Mouse (Mus musculus) lung, embryonic 16.5 days (tissue): ENCODE data around the gene AU040320. TPM values are rescaled to one million over a fixed set of nuclear protein-coding genes. Genes with fewer than 3 reads are reported as not detected.

Source experiments
- polyA plus RNA-seq: library from polyadenylated mRNA; unstranded; fragments of >200 nt; fragmentation: Nextera tagmentation; extraction: Ambion mirVana; gene quantifications from 2 replicates; pipeline ENCODE4 v1.2.1, GENCODE M21; 2015

AU040320 gene
- polyA plus RNA-seq, 1 experiment from 2014 or later: 24.2 TPM

Other genes with a start within 250 kb of the AU040320 start
- gene Ago4, start 220.1 kb upstream of the AU040320 start, polyA plus RNA-seq: 3.8 and 4.0 TPM in 2 replicates
- 37.5 and 41.3 TPM in 2 replicates for gene Clspn, start 196.6 kb upstream of the AU040320 start, polyA plus RNA-seq
- gene 5730409E04Rik, start 143.7 kb upstream of the AU040320 start, polyA plus RNA-seq: 1.8 and 1.9 TPM in 2 replicates
- 447 and 451 TPM in 2 replicates for gene Psmb2, start 75.9 kb upstream of the AU040320 start, polyA plus RNA-seq
- gene Tfap2e, start 17.3 kb upstream of the AU040320 start, polyA plus RNA-seq: 0.09 TPM in 1 of 2 replicates, not detected in the other
- gene Ncdn, start 106 bp upstream of the AU040320 start, polyA plus RNA-seq: 24.5 and 26.7 TPM in 2 replicates
- 16.4 and 18.0 TPM in 2 replicates for gene Zmym4, start 214.6 kb downstream of the AU040320 start, polyA plus RNA-seq